Mouse (Mus musculus) testis, adult 2 months (tissue): ENCODE data around the gene Ppp1r13b.

Experiments used
- CTCF ChIP-seq: fragments of 200-500 bp; IDR thresholded peaks from 2 replicates; pipeline ENCODE4 v1.5.1; 2012; ENCODE audit warnings: low read depth, mild to moderate bottlenecking, inconsistent platforms, low read length, moderate library complexity; ENCODE audit not compliant: control insufficient read depth, insufficient read depth, insufficient replicate concordance
- POLR2A ChIP-seq: fragments of 200-500 bp; IDR thresholded peaks from 2 replicates; pipeline ENCODE4 v1.6.1; 2012; ENCODE audit warnings: low read depth, mild to moderate bottlenecking, inconsistent platforms, low read length, moderate library complexity; ENCODE audit not compliant: control insufficient read depth

- TF ChIP-seq CTCF (no peak), POLR2A (no peak)
Observed at GRCm38 (mm10) chr12:111800459-111801183, 107.3 kb downstream of the Ppp1r13b start.
